Mouse (Mus musculus) embryonic facial prominence, embryonic 15.5 days (tissue): ENCODE measurements at regions not wholly inside any gene's neighbourhood (a gene's known extent, or its start where the extent isn't known, plus 50 kb on each side); places are given as distances from the start of the nearest gene placed in this dataset.
A peak's percentile ranks its signal among the peaks of the same experiment; 100 is the strongest.

Source experiments
- ATAC-seq: fragments of 200-750 bp; cut with Nextera tagmentation; 2 replicates; pipeline ENCODE4 v1.8.0; 2017; ENCODE audit warnings: low read depth, moderate TSS enrichment; ENCODE audit not compliant: insufficient number of reproducible peaks, low FRiP score, low TSS enrichment
- H3K27ac ChIP-seq: fragments of 300-500 bp; sonication (generic); replicated peaks from 2 replicates; pipeline ENCODE4 v1.5.1; 2015; ENCODE audit warnings: mild to moderate bottlenecking, inconsistent platforms
- H3K27me3 ChIP-seq: fragments of 300-500 bp; sonication (generic); 2 replicates; pipeline ENCODE4 v1.6.1; 2015; ENCODE audit warnings: inconsistent platforms
- H3K36me3 ChIP-seq: fragments of 300-500 bp; sonication (generic); 2 replicates; pipeline ENCODE4 v1.6.1; 2015; ENCODE audit warnings: mild to moderate bottlenecking, inconsistent platforms
- H3K4me1 ChIP-seq: fragments of 300-500 bp; sonication (generic); 2 replicates; pipeline ENCODE4 v1.6.1; 2015; ENCODE audit warnings: inconsistent platforms
- H3K4me2 ChIP-seq: fragments of 300-500 bp; sonication (generic); replicated peaks from 2 replicates; pipeline ENCODE4 v1.6.1; 2015; ENCODE audit warnings: mild to moderate bottlenecking, inconsistent platforms
- H3K4me3 ChIP-seq: fragments of 300-500 bp; sonication (generic); replicated peaks from 2 replicates; pipeline ENCODE4 v1.5.1; 2015; ENCODE audit warnings: mild to moderate bottlenecking, inconsistent platforms
- H3K9ac ChIP-seq: fragments of 300-500 bp; sonication (generic); 2 replicates; pipeline ENCODE4 v1.6.1; 2015; ENCODE audit warnings: inconsistent platforms
- H3K9me3 ChIP-seq: fragments of 300-500 bp; sonication (generic); replicated peaks from 2 replicates; pipeline ENCODE4 v1.6.1; 2016; ENCODE audit warnings: inconsistent platforms
- WGBS: fragments of 180-500 bp; shearing (Covaris S2); methylation state at CpG from one replicate; pipeline ENCODE4 v1.1.7; 2015; 5-methylcytosine and 5-hydroxymethylcytosine counted together

GRCm38 (mm10) chr11:112659911-112660310, 122.1 kb upstream of the Sox9 start:
- H3K4me2 ChIP-seq: no peak overlapping the region
- H3K4me3 ChIP-seq: no peak overlapping the region
- peaks cover 8% of the 10 kb centered on the region; the same call in 1 of the 2 replicates for H3K4me1 ChIP-seq
- ATAC-seq: no peak
- H3K27ac ChIP-seq: no peak overlapping the region
- 50% methylated on average over 3 of the region's 3 CpGs for WGBS
- H3K27me3 ChIP-seq: no peaks in the 10 kb centered on the region
- H3K9ac ChIP-seq: no peak overlapping the region
- H3K9me3 ChIP-seq: no peaks in the 10 kb centered on the region
- no peaks in the 10 kb centered on the region for H3K36me3 ChIP-seq

GRCm38 (mm10) chr11:112661426-112661825, 120.6 kb upstream of the Sox9 start:
- H3K4me3 ChIP-seq: no peak overlapping the region
- WGBS: 74% methylated on average over 7 of the region's 7 CpGs
- H3K27ac ChIP-seq: no peak overlapping the region
- ATAC-seq: no peak
- H3K4me2 ChIP-seq: no peak overlapping the region
- H3K27me3 ChIP-seq: no peaks in the 10 kb centered on the region
- no peaks in the 10 kb centered on the region for H3K36me3 ChIP-seq
- H3K4me1 ChIP-seq: peaks cover 8% of the 10 kb centered on the region; the same call in 1 of the 2 replicates
- no peaks in the 10 kb centered on the region for H3K9me3 ChIP-seq
- H3K9ac ChIP-seq: no peak overlapping the region

DNA sequence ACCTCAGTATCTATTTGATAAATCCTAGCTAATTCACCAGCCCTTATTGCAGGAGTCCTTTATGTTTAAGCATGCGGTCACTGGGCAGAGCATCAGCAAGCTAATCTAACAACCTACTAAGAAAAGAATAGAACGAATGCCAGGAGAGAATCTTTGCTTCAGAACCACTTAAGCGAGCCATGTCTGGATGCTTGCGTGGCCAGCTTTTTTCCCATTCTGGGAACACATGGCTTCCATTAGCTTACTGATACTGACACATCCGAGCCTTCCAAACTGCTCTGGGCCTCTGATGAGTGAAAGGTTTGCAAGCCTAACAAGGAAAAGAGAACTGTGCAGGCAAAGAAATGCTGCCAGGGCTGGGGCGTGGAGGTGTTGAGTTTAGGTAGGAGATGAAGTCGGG, 114.7 kb upstream of the Sox9 start:
- ATAC-seq: no peak

GRCm38 (mm10) chr11:112672086-112672485, 109.9 kb upstream of the Sox9 start:
- 0 out of 2 replicates have a peak, but pooled peaks cover 4% of the 10 kb centered on the region for H3K27me3 ChIP-seq
- WGBS: 74% methylated on average over 4 of the region's 4 CpGs
- no peak overlapping the region for H3K4me3 ChIP-seq
- no peaks in the 10 kb centered on the region for H3K4me1 ChIP-seq
- no peak overlapping the region for H3K4me2 ChIP-seq
- no peaks in the 10 kb centered on the region for H3K9me3 ChIP-seq
- no peak overlapping the region for H3K9ac ChIP-seq
- no peaks in the 10 kb centered on the region for H3K36me3 ChIP-seq
- H3K27ac ChIP-seq: no peak overlapping the region
- no peak for ATAC-seq

More for the DNA sequence above, 114.7 kb upstream of the Sox9 start:
- Histone ChIP-seq H3K4me3 (no peak overlapping the region), H3K9me3 (no peaks in the 10 kb centered on the region), H3K27ac (no peak overlapping the region), H3K27me3 (0 out of 2 replicates have a peak, but pooled peaks cover 4% of the 10 kb centered on the region), H3K4me1 (no peaks in the 10 kb centered on the region), H3K4me2 (no peak overlapping the region), H3K9ac (no peak overlapping the region), H3K36me3 (no peaks in the 10 kb centered on the region)
- WGBS: 41% methylated on average over 7 of the region's 7 CpGs

GRCm38 (mm10) chr11:112690047-112690446, 92.0 kb upstream of the Sox9 start:
- H3K27ac ChIP-seq: no peak overlapping the region
- ATAC-seq: no peak
- no peaks in the 10 kb centered on the region for H3K27me3 ChIP-seq

GRCm38 (mm10) chr11:112706091-112706490, 75.9 kb upstream of the Sox9 start:
- H3K4me3 ChIP-seq: no peak overlapping the region
- no peak overlapping the region for H3K27ac ChIP-seq

More at GRCm38 (mm10) chr11:112690047-112690446, 92.0 kb upstream of the Sox9 start:
- WGBS: 93% methylated on average over 4 of the region's 4 CpGs
- H3K4me2 ChIP-seq: no peak overlapping the region
- no peak overlapping the region for H3K9ac ChIP-seq
- H3K4me3 ChIP-seq: no peak overlapping the region
- H3K4me1 ChIP-seq: no peaks in the 10 kb centered on the region
- H3K9me3 ChIP-seq: no peaks in the 10 kb centered on the region
- H3K36me3 ChIP-seq: no peaks in the 10 kb centered on the region

DNA sequence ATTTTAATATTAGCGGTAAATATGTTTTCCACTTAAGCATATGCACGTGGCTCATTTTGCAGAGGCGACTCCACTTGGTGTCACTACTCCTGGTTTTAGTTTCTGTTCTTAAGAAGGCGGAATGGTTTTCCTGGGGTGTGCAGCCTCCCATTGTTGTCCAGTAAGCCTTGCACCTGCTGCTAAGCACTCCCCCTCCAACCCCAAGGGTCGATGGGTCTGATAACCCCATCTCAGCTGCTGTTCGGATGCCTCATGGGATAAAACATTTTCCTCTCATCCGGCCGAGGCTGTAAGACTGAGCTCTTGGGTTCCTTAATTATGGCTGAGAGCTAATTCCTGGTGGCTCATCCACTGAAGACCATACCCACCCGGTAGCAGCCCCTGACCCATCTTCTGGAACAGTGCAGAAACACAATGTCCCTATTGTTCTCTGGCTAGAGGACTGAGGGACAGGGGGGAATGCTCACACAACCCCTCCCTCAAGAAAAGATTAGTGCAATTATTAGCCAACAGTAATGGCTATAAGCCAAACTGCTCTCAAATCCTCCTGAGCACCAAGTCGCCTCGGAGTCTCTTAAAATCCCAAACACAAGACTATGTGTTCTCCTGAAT, 73.8 kb upstream of the Sox9 start:
- Histone ChIP-seq H3K4me2 (no peak overlapping the region), H3K9ac (no peak overlapping the region), H3K4me1 (peaks cover 7% of the 10 kb centered on the region; the same call in 1 of the 2 replicates), H3K9me3 (no peaks in the 10 kb centered on the region), H3K4me3 (no peak overlapping the region), H3K27ac (no peak overlapping the region), H3K36me3 (no peaks in the 10 kb centered on the region), H3K27me3 (no peaks in the 10 kb centered on the region)
- 52% methylated on average over 11 of the region's 11 CpGs for WGBS
- no peak for ATAC-seq

More at GRCm38 (mm10) chr11:112706091-112706490, 75.9 kb upstream of the Sox9 start:
- H3K9me3 ChIP-seq: no peaks in the 10 kb centered on the region
- no peak overlapping the region for H3K4me2 ChIP-seq
- 75% methylated on average over 10 of the region's 10 CpGs for WGBS
- H3K27me3 ChIP-seq: no peaks in the 10 kb centered on the region
- ATAC-seq: no peak
- no peaks in the 10 kb centered on the region for H3K36me3 ChIP-seq
- no peak overlapping the region for H3K9ac ChIP-seq
- no peaks in the 10 kb centered on the region for H3K4me1 ChIP-seq

GRCm38 (mm10) chr11:112711656-112712055, 70.4 kb upstream of the Sox9 start:
- no peaks in the 10 kb centered on the region for H3K36me3 ChIP-seq
- ATAC-seq: peak; percentile 63; the same call in 1 of the 2 replicates
- H3K4me2 ChIP-seq: no peak overlapping the region
- no peak overlapping the region for H3K9ac ChIP-seq
- no peak overlapping the region for H3K27ac ChIP-seq
- H3K4me1 ChIP-seq: peaks cover 7% of the 10 kb centered on the region; the same call in 1 of the 2 replicates
- no peak overlapping the region for H3K4me3 ChIP-seq
- WGBS: 37% methylated on average over 5 of the region's 5 CpGs
- no peaks in the 10 kb centered on the region for H3K27me3 ChIP-seq
- no peaks in the 10 kb centered on the region for H3K9me3 ChIP-seq

- WGBS: 80% methylated on average over 2 of the region's 2 CpGs
- ATAC-seq: no peak
- H3K36me3 ChIP-seq: no peaks in the 10 kb centered on the region
Measured at GRCm38 (mm10) chr11:112718547-112718946, 63.5 kb upstream of the Sox9 start.

DNA sequence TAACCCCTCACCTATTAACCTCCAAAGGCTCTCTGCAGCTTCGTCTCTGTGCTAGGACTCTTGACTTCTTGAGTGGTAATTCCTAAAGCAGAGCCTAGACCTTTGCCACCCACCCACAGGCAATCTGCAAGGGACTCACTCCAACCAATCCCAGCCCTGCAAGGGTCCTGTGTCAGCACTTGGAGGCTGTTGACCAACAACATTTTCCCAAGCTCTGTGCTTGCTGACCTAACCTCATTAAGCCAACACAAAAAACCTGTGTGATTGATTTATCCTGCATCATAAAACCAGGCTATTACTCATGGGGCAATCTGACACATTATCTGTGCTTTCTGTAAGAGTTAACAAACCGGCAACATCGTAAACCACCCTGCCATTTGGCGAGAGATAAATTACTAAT, 61.4 kb upstream of the Sox9 start:
- Histone ChIP-seq H3K36me3 (no peaks in the 10 kb centered on the region), H3K4me1 (no peaks in the 10 kb centered on the region), H3K27me3 (no peaks in the 10 kb centered on the region), H3K9ac (no peak overlapping the region), H3K4me3 (no peak overlapping the region), H3K4me2 (no peak overlapping the region), H3K9me3 (no peaks in the 10 kb centered on the region), H3K27ac (no peak overlapping the region)
- no peak for ATAC-seq
- 85% methylated on average over 4 of the region's 4 CpGs for WGBS

More at GRCm38 (mm10) chr11:112718547-112718946, 63.5 kb upstream of the Sox9 start:
- H3K4me3 ChIP-seq: no peak overlapping the region
- H3K27ac ChIP-seq: no peak overlapping the region
- H3K4me2 ChIP-seq: no peak overlapping the region
- no peaks in the 10 kb centered on the region for H3K9me3 ChIP-seq
- no peaks in the 10 kb centered on the region for H3K4me1 ChIP-seq
- H3K27me3 ChIP-seq: no peaks in the 10 kb centered on the region
- no peak overlapping the region for H3K9ac ChIP-seq

DNA sequence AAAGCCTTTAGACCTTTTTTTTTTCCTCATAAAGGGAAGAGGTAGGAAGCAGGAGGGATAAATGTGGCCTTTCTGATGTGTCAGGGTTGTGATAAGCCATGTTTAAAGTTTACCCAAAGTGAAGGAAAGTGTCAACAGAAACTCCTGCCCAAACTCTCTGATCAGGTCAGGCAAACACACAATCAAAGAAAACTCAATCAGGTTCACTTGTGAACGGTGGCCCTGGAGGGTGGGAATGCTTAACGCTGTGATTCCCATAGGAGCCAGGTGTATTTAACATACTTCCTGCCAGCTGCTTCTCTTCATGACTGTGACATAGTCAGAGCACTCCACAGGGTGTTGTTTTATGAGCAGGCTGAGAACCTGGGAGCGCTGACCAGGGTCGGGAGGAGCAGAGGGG, 59.1 kb upstream of the Sox9 start:
- Histone ChIP-seq H3K4me1 (no peaks in the 10 kb centered on the region), H3K4me2 (no peak overlapping the region), H3K4me3 (no peak overlapping the region), H3K9me3 (no peaks in the 10 kb centered on the region), H3K9ac (no peak overlapping the region), H3K27ac (no peak overlapping the region), H3K27me3 (no peaks in the 10 kb centered on the region), H3K36me3 (no peaks in the 10 kb centered on the region)
- 64% methylated on average over 4 of the region's 4 CpGs for WGBS
- ATAC-seq: no peak
